Mouse (Mus musculus) regulatory T cell (primary cell): Measurements from ENCODE around the gene Cept1.
"Not testable (repeated sequence)": the region's sequence is repeated elsewhere in the genome, so short reads cannot be mapped to it uniquely, and the experiment has no call there.

Experiments
- in situ Hi-C: fragments of 300-600 bp; cut with MboI, MseI; formaldehyde crosslinking; loops from one replicate; pipeline ENCODE4 v1.15.1; 2025; ENCODE audit warnings: high pct_unique_total_duplicates

The Cept1 gene

DNA sequence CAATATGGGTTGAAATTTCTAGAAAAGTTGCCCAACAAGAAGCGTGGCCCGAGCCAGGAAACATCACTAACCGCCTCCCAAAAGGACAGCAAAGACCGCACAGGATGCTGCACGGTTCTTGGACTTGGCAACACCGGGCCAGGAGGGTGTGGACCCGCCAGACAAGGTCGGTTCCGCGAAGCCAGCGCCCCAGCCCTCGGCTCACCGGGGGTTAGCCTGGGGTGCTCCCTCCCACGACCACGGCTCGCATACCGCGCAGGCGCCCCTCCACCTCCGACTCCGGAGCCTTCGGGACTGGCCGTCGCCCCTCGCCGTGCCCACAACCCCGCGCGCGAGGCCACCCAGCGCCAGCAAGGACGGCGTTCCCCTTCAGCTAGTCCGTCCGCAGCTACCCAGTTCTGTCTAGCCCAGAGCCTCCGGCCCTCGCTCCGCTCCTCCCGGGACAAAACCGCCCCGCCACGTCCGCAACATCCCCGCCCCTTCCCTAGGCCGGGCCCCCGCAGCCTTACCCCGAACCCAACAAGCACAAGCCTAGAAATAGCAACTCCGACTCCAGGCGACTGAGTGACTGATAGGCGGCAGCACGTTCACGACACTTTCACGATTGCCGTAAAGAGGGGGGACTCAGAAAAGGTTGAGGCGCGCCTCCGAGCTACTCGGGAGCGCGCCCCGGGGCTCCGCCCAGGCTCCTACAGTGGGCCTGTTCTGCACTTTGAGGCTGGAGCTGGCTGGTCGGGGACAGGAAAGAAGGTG is at the start of gene Cept1, which contains the start of gene Dram2:
Gene Cept1, minus strand, starts transcription at position 632 of the 753 bp plus-strand sequence.
Gene Dram2, plus strand, starts transcription at position 628 of the 753 bp plus-strand sequence.
- in situ Hi-C loops, result no loop called here

- in situ Hi-C loops, result not testable (repeated sequence)
Measured at GRCm38 (mm10) chr3:106593631-106594030, 46.0 kb upstream of the Cept1 start.

GRCm38 (mm10) chr3:106579296-106579695 is 31.7 kb upstream of the Cept1 start:
- in situ Hi-C loops, result loop anchor here (10.0 kb wide), 1 partner anchor 1004 kb away; no protein-coding TSS in a partner anchor

- in situ Hi-C loops, result loop anchor here (10.0 kb wide), 1 partner anchor 998 kb away; no protein-coding TSS in a partner anchor
Measured at GRCm38 (mm10) chr3:106573191-106573590, 25.6 kb upstream of the Cept1 start.

DNA sequence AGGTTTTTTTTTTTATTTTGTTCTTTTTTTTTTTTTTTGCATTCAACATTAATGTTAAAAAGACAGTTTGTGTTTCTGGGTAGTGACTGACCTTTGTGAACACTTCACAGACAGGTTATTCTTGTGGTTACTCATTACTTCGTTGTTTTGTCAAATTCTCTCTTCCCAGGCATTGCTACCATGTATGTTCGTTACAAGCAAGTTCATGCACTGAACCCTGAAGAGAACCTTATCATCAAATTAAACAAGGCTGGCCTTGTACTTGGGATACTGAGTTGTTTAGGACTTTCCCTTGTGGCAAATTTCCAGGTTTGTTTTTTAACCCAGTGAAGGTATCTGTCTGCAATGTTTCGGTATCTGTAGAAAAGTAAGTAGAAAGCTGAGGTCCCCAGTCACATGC is 18.3 kb upstream of the Cept1 start:
- in situ Hi-C loops, result no loop called here

DNA sequence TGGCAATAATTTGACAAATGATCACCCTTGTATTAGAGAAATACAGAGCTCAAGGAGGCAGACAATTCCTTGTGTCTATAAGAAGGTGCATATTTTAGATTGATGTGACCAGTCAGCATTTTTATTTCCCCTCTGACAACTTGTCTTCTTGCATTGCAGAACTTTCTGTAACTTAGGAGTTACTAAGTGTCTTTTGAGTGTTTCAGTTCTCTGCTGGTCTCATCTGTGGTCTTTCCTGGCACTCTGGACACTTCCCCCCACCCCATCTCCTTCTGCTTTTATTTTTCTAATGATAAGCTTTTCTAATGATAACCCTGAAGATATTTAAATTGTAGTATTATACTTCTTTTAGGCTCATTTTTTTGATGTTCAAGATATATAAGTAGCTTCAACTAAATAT is 10.7 kb upstream of the Cept1 start:
- in situ Hi-C loops, result loop anchor here (10.0 kb wide), 1 partner anchor 317 kb away; no protein-coding TSS in a partner anchor

GRCm38 (mm10) chr3:106555743-106556250 is 8.2 kb upstream of the Cept1 start:
- in situ Hi-C loops, result loop anchor here (10.0 kb wide), 1 partner anchor 319 kb away; no protein-coding TSS in a partner anchor

- in situ Hi-C loops, result loop anchor here (10.0 kb wide), 1 partner anchor 321 kb away; no protein-coding TSS in a partner anchor
Measured at GRCm38 (mm10) chr3:106553411-106553810, 5.8 kb upstream of the Cept1 start.

DNA sequence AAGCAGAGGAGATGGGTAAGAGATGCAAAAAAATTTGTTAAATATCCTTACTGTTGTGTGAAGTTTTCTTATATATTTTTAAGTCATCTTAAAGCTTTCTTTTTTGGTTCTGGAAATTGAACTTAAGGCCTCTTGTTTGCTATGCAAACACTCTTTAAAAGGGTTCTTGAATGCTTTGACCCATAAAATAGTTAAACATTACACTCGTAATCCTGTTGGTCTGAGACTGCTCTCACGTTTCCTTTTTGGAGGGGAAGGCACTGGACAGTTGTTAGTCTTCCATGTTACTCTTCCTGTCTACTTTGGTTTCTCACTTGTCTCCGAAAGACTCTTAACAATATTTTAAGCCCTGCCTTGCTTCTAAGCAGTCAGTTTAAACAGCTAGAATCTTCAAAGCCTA is 1.4 kb upstream of the Cept1 start:
- in situ Hi-C loops, result no loop called here

DNA sequence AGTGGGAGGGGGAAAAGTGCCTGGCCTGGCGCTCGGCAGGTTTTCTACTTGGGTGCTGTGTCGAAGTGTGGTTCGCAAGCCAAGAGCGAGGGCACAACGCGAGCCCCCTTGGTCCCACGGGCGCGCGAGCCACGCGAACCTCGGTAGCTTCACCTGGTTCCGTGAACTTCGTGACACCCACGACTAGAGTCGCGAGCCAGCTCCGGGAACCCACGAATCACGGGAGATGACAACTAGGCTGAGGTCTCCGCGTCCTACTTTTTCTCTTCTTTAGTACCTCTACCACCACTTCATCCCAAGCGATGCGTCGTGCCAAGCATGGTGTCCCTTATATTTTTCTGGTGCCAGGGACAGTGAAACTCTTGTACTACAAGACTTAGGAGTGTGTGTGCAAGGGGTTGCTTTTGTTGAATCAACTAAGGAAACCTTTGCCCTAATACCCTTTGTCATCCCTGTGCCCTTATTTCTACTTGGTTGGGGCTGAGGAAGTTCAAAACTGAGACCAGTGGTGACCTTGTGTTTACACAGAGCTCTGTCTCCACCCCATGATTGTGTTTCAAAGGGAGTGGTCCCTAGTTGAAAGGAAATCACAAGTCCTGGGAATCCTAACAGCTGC is 430 bp upstream of the Cept1 start:
- in situ Hi-C loops, result no loop called here

DNA sequence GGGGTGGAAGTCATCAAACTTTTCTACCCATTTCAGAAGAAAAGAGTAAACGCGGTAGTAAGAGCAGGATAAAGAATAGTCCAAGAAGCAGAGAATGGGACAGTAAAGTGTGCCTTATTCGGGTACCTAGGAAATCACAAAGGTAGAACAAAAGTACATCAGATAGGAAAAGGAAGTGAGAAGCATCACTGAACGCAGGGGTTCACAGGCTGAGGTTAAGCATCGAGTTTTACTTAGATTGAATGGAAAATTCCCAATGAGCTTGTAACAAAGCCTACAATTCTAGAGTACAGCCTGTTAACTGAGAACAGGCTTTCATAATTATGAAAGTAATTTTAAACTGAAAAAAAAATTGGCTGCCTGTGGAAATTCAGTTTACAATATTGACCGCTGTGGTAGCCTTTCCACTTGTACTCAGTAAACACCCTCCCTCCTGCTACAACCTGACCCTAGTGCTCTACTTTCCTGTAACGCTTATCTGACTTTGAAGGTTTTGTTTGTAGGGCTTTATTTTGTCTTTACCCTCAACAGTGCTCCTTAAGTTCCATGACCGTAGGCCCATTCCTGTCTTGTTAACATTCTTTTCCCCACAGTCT is 2.8 kb downstream of the Cept1 start:
- in situ Hi-C loops, result loop anchor here (5.0 kb wide), 1 partner anchor 48 kb away; no protein-coding TSS in a partner anchor

GRCm38 (mm10) chr3:106533277-106533676 is 14.3 kb downstream of the Cept1 start:
- in situ Hi-C loops, result no loop called here

DNA sequence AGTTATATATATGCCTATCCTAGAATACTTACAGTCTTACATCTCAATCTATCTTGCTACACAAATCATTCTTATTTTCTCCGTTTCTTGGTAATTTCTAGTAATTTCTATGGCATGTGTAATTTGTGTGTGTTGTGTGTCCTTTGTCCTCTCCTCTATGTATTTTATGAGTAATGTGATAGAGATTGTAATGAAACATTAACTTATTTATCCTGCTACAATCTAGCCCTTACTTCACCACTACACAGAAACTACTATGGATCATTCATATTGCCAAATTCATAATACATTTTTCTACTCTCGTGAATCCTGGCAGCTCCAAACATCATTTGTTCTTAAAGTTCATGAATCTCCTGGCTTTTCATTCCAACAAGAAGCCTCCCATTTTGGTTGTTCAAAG is 19.6 kb downstream of the Cept1 start:
- in situ Hi-C loops, result no loop called here

DNA sequence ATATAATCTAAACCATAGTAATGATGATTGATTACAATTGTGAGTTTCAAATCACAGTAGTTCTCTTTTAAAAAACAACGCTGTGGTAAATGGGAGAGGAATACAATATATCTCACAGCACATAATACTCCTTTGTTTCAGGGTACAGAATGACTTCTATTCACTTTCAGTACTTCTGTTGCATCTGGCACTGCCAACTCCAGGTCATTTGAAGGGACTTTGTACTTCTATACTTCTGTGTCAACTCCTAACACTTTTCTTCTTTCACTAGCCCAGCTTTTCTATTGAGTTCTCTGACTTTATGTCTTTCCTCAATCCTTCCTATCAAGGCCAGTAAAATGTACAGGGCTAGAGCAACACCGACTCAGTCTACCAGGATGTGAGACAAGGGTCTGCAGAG is 21.2 kb downstream of the Cept1 start:
- in situ Hi-C loops, result no loop called here

DNA sequence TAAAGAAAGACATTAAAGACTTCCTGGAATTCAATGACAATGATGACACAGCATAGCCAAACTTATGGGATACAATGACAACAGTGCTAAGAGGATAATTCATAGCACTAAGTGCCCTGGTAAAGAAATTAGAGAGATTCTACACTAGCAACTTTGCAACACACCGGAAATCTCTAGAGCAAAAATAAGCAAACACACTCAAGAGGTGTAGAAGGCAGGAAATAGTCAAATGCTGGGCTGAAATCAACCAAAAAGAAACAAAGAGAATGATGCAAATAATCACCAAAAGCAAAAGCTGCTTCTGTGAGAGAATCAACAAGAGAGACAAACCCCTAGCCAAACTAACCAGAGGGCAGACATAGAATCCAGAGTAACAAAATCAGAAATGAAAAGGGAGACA is 24.9 kb downstream of the Cept1 start:
- in situ Hi-C loops, result no loop called here

GRCm38 (mm10) chr3:106515016-106515415 is 32.6 kb downstream of the Cept1 start:
- in situ Hi-C loops, result no loop called here

GRCm38 (mm10) chr3:106510669-106511068 is 36.9 kb downstream of the Cept1 start:
- in situ Hi-C loops, result no loop called here

GRCm38 (mm10) chr3:106502892-106503291 is 44.7 kb downstream of the Cept1 start:
- in situ Hi-C loops, result no loop called here

DNA sequence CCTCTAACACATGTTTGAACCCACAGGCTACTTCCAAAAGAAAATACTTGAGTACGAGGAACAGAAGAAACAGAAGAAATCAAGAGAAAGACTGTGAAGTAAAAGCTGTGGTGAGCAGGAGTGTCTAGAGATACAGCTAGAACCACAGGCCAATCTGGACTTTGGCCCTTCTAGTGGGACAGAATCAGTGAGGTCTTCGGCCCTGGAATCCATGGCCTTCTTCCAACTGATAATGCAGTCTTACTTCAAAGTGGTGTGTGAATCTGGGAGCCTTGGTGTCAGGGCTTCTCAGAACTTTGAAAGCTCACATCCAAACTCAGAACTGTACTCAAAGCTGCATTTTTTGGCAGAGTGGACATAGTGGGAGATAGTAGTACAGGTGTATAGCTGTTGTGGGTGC is 47.1 kb downstream of the Cept1 start:
- in situ Hi-C loops, result no loop called here

DNA sequence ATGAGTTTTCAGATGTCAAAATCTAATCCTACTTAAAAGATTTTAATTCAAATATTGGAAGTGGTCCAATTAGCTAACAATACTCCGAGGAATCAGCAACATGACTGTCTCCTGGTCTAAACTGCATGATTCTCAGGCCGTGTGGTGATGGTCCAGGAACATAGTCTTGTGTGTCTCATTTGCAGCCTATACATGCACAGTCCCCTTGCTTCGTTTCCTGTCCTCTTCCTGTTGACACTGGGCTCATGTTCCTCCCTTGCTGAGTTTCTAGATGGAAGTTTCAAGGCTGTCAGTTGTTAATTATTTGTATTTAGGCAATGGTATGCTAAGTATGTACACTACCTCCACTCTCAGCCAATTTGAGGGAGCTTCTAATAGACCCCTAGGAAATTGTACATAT is 50.6 kb downstream of the Cept1 start:
- in situ Hi-C loops, result loop anchor here (5.0 to 25.0 kb wide), 2 partner anchors 45 to 810 kb away; partner anchors contain the start of gene Ddx20

GRCm38 (mm10) chr3:106496045-106496721 is 51.4 kb downstream of the Cept1 start:
- in situ Hi-C loops, result loop anchor here (5.0 to 25.0 kb wide), 2 partner anchors 46 to 809 kb away; partner anchors contain the start of gene Ddx20
